Mouse (Mus musculus): Measurements from ENCODE around the gene Gm26992. TPM values are rescaled to one million over a fixed set of nuclear protein-coding genes. Genes with fewer than 3 reads are reported as not detected.

The Gm26992 gene
- not detected in 2 replicates for polyA plus RNA-seq (2011; ENCODE audit: insufficient read length, low read depth, missing spikeins)

DNA sequence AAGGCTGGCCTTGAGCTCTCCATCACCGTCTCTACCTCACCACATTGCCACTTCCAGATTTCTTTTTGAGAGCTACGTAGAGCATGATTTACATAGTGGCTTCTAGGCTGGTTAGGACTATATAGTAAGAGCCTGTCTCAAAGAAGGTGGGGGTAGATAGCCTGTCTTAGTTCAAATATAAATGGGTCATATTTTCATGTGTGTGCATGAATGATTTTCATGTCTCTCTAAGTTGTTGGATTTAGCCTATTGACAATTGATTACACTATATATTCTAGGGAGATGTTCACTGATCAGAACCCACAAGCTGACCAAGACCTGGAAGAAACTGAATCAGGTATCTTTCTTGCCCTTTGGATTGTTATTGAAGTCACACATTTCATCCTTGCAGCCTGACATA lies at the start of gene Gm26992:
Gene Gm26992 (plus strand): TSS at position 301 of the 400 bp plus-strand sequence.
- Histone ChIP-seq H3K4me3 (ENCODE audit: insufficient read depth, low read length) (no peak within 1 kb of the TSS), H3K4me1 (ENCODE audit: control insufficient read depth, insufficient read depth, low read length) (no peaks in the 10 kb centered on the region), H3K27ac (ENCODE audit: insufficient read depth, low read length) (no peak within 1 kb of the TSS)
- TF ChIP-seq CTCF (IDR thresholded peaks at IDR 0.05; ENCODE audit: borderline replicate concordance, insufficient read depth, low read length) (no peak), POLR2A (IDR thresholded peaks at IDR 0.05; ENCODE audit: low read depth, low read length) (no peak)

- H3K4me3 ChIP-seq (ENCODE audit: insufficient read depth, low read length) = no peak overlapping the region
- TF ChIP-seq POLR2A (IDR thresholded peaks at IDR 0.05; ENCODE audit: low read depth, low read length) (no peak), CTCF (IDR thresholded peaks at IDR 0.05; ENCODE audit: borderline replicate concordance, insufficient read depth, low read length) (peak; percentile 39; the same call in 1 of the 2 replicates)
- H3K4me1 ChIP-seq (ENCODE audit: control insufficient read depth, insufficient read depth, low read length) = no peaks in the 10 kb centered on the region
- H3K27ac ChIP-seq (ENCODE audit: insufficient read depth, low read length) = no peak overlapping the region
Observed at GRCm38 (mm10) chrX:103374250-103374649, 47.6 kb upstream of the Gm26992 start.

DNA sequence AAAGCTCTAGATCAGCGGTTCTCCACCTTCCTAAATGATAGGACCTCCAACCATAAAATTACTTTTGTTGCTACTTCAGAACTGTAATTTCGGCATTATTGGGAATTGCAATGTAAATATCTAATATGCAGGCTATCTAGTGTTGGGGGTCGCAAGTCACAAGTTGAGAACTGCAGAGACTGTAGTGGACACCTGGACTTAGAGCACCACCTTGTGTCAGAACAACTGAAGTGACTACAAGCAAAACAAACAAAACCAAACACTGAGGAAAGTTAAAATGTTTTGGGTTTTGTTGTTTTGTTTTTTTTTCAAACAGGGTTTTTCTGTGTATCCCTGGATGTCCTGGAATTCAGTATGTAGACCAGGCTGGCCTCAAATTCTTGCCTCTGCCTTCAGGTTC lies 37.3 kb upstream of the Gm26992 start:
- Histone ChIP-seq H3K4me3 (ENCODE audit: insufficient read depth, low read length) (no peak overlapping the region), H3K4me1 (ENCODE audit: control insufficient read depth, insufficient read depth, low read length) (no peaks in the 10 kb centered on the region), H3K27ac (ENCODE audit: insufficient read depth, low read length) (no peak overlapping the region)
- TF ChIP-seq POLR2A (IDR thresholded peaks at IDR 0.05; ENCODE audit: low read depth, low read length) (no peak), CTCF (IDR thresholded peaks at IDR 0.05; ENCODE audit: borderline replicate concordance, insufficient read depth, low read length) (no peak)

GRCm38 (mm10) chrX:103388131-103388530 lies 33.7 kb upstream of the Gm26992 start:
- Histone ChIP-seq H3K4me1 (ENCODE audit: control insufficient read depth, insufficient read depth, low read length) (no peaks in the 10 kb centered on the region), H3K27ac (ENCODE audit: insufficient read depth, low read length) (no peak overlapping the region), H3K4me3 (ENCODE audit: insufficient read depth, low read length) (no peak overlapping the region)
- TF ChIP-seq POLR2A (IDR thresholded peaks at IDR 0.05; ENCODE audit: low read depth, low read length) = no peak
- no peak for TF ChIP-seq CTCF (IDR thresholded peaks at IDR 0.05; ENCODE audit: borderline replicate concordance, insufficient read depth, low read length)

DNA sequence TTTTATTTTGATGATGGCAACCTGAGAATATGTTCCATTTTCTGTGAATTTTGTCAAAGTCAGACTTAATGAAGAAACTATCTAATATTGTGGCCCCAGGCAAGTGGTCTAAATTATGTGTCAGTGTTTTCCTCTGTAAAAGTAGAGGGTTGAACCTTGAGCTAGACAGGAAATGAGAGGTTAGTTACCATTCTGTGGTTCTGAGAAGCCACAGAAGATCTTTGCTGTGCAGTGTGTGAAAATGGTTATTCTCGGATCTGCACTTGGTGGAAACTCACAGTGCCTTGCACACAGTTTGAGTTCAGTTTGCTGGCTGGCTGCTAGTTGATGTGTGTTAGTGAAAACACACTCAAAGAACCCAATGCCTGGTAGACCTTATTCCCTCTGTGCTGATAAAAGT lies 28.0 kb upstream of the Gm26992 start:
- Histone ChIP-seq H3K4me1 (ENCODE audit: control insufficient read depth, insufficient read depth, low read length) (no peaks in the 10 kb centered on the region), H3K4me3 (ENCODE audit: insufficient read depth, low read length) (no peak overlapping the region), H3K27ac (ENCODE audit: insufficient read depth, low read length) (no peak overlapping the region)
- TF ChIP-seq POLR2A (IDR thresholded peaks at IDR 0.05; ENCODE audit: low read depth, low read length) = no peak
- no peak for TF ChIP-seq CTCF (IDR thresholded peaks at IDR 0.05; ENCODE audit: borderline replicate concordance, insufficient read depth, low read length)

DNA sequence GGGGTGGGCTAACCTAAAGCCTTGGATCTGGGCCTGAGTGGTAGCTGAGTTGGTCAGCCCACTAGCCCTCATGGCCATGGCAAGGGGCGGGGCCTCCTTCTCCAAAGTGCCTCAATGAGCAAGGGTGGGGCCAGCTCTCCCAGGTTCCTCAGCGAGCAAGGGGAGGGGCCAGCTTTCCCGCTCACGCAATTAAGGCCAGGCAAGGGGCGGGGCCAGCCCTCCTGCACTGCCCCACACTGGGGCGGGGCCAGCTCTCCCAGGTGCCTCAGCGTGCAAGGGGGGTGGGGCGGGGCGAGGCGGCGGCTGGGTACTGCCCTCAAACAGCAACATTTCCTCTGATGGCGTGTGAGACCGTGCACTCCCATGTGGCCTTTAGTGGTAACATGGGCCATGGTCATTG lies 16.8 kb upstream of the Gm26992 start:
- Histone ChIP-seq H3K4me1 (ENCODE audit: control insufficient read depth, insufficient read depth, low read length) (no peaks in the 10 kb centered on the region), H3K27ac (ENCODE audit: insufficient read depth, low read length) (no peak overlapping the region), H3K4me3 (ENCODE audit: insufficient read depth, low read length) (no peak overlapping the region)
- TF ChIP-seq POLR2A (IDR thresholded peaks at IDR 0.05; ENCODE audit: low read depth, low read length) = no peak
- TF ChIP-seq CTCF (IDR thresholded peaks at IDR 0.05; ENCODE audit: borderline replicate concordance, insufficient read depth, low read length) = no peak

DNA sequence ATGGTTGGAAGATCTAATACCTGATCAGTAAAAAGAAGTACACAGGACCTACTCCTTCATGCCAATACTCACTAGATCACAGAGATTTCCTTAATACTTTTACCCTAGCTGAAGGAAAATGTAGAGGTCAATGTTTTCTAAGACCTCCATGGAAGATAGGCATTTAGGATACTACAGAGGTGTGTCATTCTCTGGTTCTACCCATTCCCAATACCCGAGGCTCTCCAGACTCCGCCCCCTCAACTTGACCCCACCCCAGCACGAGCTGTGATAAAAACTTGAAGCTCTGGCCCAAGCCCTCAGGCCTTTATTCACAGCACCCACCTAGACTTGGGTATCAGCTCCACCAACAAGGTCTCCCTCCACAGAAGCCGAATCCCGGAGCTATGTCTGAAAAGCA lies 7.6 kb upstream of the Gm26992 start, which contains the start of gene Tsx:
Gene Tsx (plus strand): TSS at position 301 of the 400 bp plus-strand sequence.
- Histone ChIP-seq H3K27ac (ENCODE audit: insufficient read depth, low read length) (no peak within 1 kb of the TSS), H3K4me3 (ENCODE audit: insufficient read depth, low read length) (no peak within 1 kb of the TSS), H3K4me1 (ENCODE audit: control insufficient read depth, insufficient read depth, low read length) (no peaks in the 10 kb centered on the region)
- TF ChIP-seq CTCF (IDR thresholded peaks at IDR 0.05; ENCODE audit: borderline replicate concordance, insufficient read depth, low read length) = no peak
- TF ChIP-seq POLR2A (IDR thresholded peaks at IDR 0.05; ENCODE audit: low read depth, low read length) = no peak

GRCm38 (mm10) chrX:103427677-103428076 lies 5.9 kb downstream of the Gm26992 start:
- TF ChIP-seq POLR2A (IDR thresholded peaks at IDR 0.05; ENCODE audit: low read depth, low read length) = no peak
- no peak for TF ChIP-seq CTCF (IDR thresholded peaks at IDR 0.05; ENCODE audit: borderline replicate concordance, insufficient read depth, low read length)
- no peak overlapping the region for H3K4me3 ChIP-seq (ENCODE audit: insufficient read depth, low read length)
- H3K4me1 ChIP-seq (ENCODE audit: control insufficient read depth, insufficient read depth, low read length) = no peaks in the 10 kb centered on the region
- no peak overlapping the region for H3K27ac ChIP-seq (ENCODE audit: insufficient read depth, low read length)

DNA sequence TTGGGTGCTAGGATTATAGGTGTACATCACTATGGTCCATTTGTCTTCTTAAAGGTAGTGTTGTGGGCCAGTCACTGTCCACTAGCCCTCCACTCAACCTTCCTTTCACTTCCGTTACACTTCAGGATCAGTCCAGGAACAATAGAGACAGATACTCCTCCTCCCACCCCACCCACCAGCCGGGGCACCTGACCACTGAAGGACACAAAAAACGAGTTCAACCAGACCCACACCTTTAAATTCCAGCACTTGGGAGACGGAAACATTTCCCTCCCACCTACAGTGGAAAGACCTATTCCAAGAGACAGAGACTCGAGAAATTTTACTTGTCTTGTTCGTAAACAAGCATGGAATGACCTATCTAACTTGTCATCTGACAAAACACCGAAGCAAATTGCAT lies 10.5 kb downstream of the Gm26992 start:
- Histone ChIP-seq H3K27ac (ENCODE audit: insufficient read depth, low read length) (no peak overlapping the region), H3K4me3 (ENCODE audit: insufficient read depth, low read length) (no peak overlapping the region), H3K4me1 (ENCODE audit: control insufficient read depth, insufficient read depth, low read length) (no peaks in the 10 kb centered on the region)
- TF ChIP-seq CTCF (IDR thresholded peaks at IDR 0.05; ENCODE audit: borderline replicate concordance, insufficient read depth, low read length) = no peak
- no peak for TF ChIP-seq POLR2A (IDR thresholded peaks at IDR 0.05; ENCODE audit: low read depth, low read length)

GRCm38 (mm10) chrX:103438023-103438422 lies 16.2 kb downstream of the Gm26992 start:
- H3K4me1 ChIP-seq (ENCODE audit: control insufficient read depth, insufficient read depth, low read length) = no peaks in the 10 kb centered on the region
- TF ChIP-seq CTCF (IDR thresholded peaks at IDR 0.05; ENCODE audit: borderline replicate concordance, insufficient read depth, low read length) (no peak), POLR2A (IDR thresholded peaks at IDR 0.05; ENCODE audit: low read depth, low read length) (no peak)
- no peak overlapping the region for H3K4me3 ChIP-seq (ENCODE audit: insufficient read depth, low read length)
- no peak overlapping the region for H3K27ac ChIP-seq (ENCODE audit: insufficient read depth, low read length)

- no peak for TF ChIP-seq CTCF (IDR thresholded peaks at IDR 0.05; ENCODE audit: borderline replicate concordance, insufficient read depth, low read length)
- no peak for TF ChIP-seq POLR2A (IDR thresholded peaks at IDR 0.05; ENCODE audit: low read depth, low read length)
- H3K27ac ChIP-seq (ENCODE audit: insufficient read depth, low read length) = no peak overlapping the region
- no peaks in the 10 kb centered on the region for H3K4me1 ChIP-seq (ENCODE audit: control insufficient read depth, insufficient read depth, low read length)
- no peak overlapping the region for H3K4me3 ChIP-seq (ENCODE audit: insufficient read depth, low read length)
Observed at GRCm38 (mm10) chrX:103440803-103441202, 19.0 kb downstream of the Gm26992 start.

Data from embryonic fibroblast, embryonic 13.5 days (primary cell).